Mouse (Mus musculus): ENCODE data around the gene Faap24.

GRCm38 (mm10) chr7:35351155-35351554, 45.5 kb downstream of the Faap24 start:
- no peak for TF ChIP-seq CTCF (IDR thresholded peaks at IDR 0.05; ENCODE audit: insufficient read depth, low read depth, low read length)
- TF ChIP-seq POLR2A (IDR thresholded peaks at IDR 0.05; ENCODE audit: insufficient read depth, low read depth, low read length), result no peak

Measured in olfactory bulb, adult 2 months (tissue).